Mouse (Mus musculus) heart, embryonic 15.5 days (tissue): Measurements from ENCODE around the gene Pccb. TPM values are rescaled to one million over a fixed set of nuclear protein-coding genes. Genes with fewer than 3 reads are reported as not detected.
A peak's percentile ranks its signal among the peaks of the same experiment; 100 is the strongest.

Experiments
- ATAC-seq: fragments of 200-750 bp; cut with Nextera tagmentation; replicated peaks from 2 replicates; pipeline ENCODE4 v1.8.0; 2017; ENCODE audit warnings: low read depth, moderate TSS enrichment; ENCODE audit not compliant: insufficient number of reproducible peaks, insufficient read depth, low FRiP score
- H3K27ac ChIP-seq: fragments of 300-500 bp; sonication (generic); 2 replicates; pipeline ENCODE4 v1.5.1; 2015; ENCODE audit warnings: mild to moderate bottlenecking, inconsistent platforms
- H3K27me3 ChIP-seq: fragments of 300-500 bp; sonication (generic); 2 replicates; pipeline ENCODE4 v1.6.1; 2015; ENCODE audit warnings: inconsistent platforms
- H3K36me3 ChIP-seq: fragments of 300-500 bp; sonication (generic); 2 replicates; pipeline ENCODE4 v1.6.1; 2015; ENCODE audit warnings: mild to moderate bottlenecking, inconsistent platforms
- H3K4me1 ChIP-seq: fragments of 300-500 bp; sonication (generic); replicated peaks from 2 replicates; pipeline ENCODE4 v1.6.1; 2015; ENCODE audit warnings: inconsistent platforms
- H3K4me2 ChIP-seq: fragments of 300-500 bp; sonication (generic); 2 replicates; pipeline ENCODE4 v1.6.1; 2015; ENCODE audit warnings: inconsistent platforms, mild to moderate bottlenecking, moderate library complexity
- H3K4me3 ChIP-seq: fragments of 300-500 bp; sonication (generic); 2 replicates; pipeline ENCODE4 v1.5.1; 2015; ENCODE audit warnings: mild to moderate bottlenecking, inconsistent platforms
- H3K9ac ChIP-seq: fragments of 300-500 bp; sonication (generic); 2 replicates; pipeline ENCODE4 v1.6.1; 2015; ENCODE audit warnings: mild to moderate bottlenecking, inconsistent platforms
- H3K9me3 ChIP-seq: fragments of 300-500 bp; sonication (generic); replicated peaks from 2 replicates; pipeline ENCODE4 v1.6.1; 2016; ENCODE audit warnings: inconsistent platforms
- WGBS: fragments of 180-500 bp; shearing (Covaris S2); methylation state at CpG from one replicate; pipeline ENCODE4 v1.1.7; 2015; ENCODE audit warnings: mixed read lengths; 5-methylcytosine and 5-hydroxymethylcytosine counted together
- polyA plus RNA-seq: library from polyadenylated mRNA; unstranded; fragments of >200 nt; fragmentation: Nextera tagmentation; extraction: Ambion mirVana; gene quantifications from 2 replicates; pipeline ENCODE4 v1.2.1, GENCODE M21; 2015

Gene Pccb
- polyA plus RNA-seq, 1 experiment from 2014 or later: 22.3 TPM

DNA sequence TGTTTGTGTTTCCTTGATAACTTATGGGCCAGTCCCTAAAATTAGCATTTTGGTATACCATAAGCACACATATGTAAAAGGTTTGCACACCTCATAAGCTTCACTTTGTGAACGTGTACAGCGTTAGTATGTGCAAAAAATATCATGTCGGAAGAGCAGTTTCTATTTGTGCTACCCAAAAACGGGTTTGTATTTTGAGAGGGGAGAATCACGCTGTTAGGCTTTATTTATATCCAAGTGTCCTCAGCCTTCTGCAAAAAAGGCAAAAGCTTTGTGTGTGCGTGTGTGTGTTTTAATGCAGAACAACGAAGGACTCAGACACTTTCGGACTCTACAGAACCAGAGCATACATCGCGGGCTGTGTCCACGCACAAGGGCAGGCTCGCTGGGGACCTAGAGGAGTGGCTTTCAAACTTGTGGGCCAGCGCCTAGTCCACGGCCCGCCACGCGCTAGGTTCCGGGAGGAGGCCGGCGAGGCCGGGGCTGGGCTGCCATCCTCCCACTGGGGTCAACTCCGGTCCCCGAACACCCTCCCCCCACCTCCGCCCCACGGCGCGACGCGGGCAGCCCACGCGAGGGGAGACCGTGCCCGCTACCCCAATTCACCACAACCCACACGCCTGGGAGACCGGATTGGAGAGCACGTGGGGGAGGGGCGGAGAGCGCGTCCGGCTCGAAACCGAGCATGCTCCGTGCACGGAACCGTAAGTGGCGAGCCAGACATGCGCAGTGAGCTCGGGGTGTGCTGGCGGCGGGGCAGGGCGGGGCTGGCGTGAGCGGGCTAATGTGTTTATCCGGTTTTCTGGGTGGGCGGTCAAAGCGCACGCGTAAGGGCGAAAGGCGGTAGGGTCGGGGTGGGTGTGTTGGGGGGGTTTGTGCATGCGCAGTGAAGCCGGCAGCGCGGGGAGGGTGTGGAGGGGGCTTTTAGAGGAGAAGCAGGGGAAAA, 38.6 kb upstream of the Pccb start:
- Histone ChIP-seq H3K4me1 (peaks cover 11% of the 10 kb centered on the region), H3K27ac (peak overlapping the region; percentile 100), H3K9me3 (no peaks in the 10 kb centered on the region), H3K36me3 (no peaks in the 10 kb centered on the region), H3K27me3 (no peaks in the 10 kb centered on the region), H3K9ac (peak overlapping the region; percentile 88), H3K4me2 (peak overlapping the region; percentile 72), H3K4me3 (peak overlapping the region; percentile 99)
- peak; percentile 93 for ATAC-seq
- 2% methylated on average over 61 of the region's 65 CpGs for WGBS

GRCm38 (mm10) chr9:101072506-101072905, 37.8 kb upstream of the Pccb start:
- 0 out of 2 replicates have a peak overlapping the region, but pooled peaks have one; percentile 88 for H3K9ac ChIP-seq
- peak overlapping the region; percentile 72 for H3K4me2 ChIP-seq
- 0 out of 2 replicates have a peak overlapping the region, but pooled peaks have one; percentile 100 for H3K27ac ChIP-seq
- H3K4me1 ChIP-seq: peaks cover 5% of the 10 kb centered on the region
- no peaks in the 10 kb centered on the region for H3K27me3 ChIP-seq
- no peaks in the 10 kb centered on the region for H3K9me3 ChIP-seq
- WGBS: 20% methylated on average over 5 of the region's 5 CpGs
- 0 out of 2 replicates have a peak overlapping the region, but pooled peaks have one; percentile 10 for H3K4me3 ChIP-seq
- ATAC-seq: no peak
- H3K36me3 ChIP-seq: no peaks in the 10 kb centered on the region

DNA sequence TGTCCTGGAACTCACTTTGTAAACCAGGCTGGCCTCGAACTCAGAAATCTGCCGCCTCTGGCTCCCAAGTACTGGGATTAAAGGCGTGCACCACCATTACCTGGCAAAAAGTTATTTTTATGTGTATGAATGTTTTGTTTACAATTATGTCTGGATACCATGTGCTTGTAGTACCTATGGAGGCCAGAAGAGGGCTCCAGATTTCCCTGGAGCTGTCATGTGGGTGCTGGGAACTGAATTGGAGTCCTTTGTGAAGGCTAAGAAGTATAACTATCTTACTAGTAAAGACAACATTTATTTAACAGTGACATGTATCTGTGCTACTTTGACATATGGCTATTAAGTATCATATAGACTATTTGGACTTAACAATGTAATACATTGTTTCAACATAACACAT, 35.1 kb upstream of the Pccb start:
- Histone ChIP-seq H3K36me3 (no peaks in the 10 kb centered on the region), H3K4me2 (no peak overlapping the region), H3K27ac (no peak overlapping the region), H3K27me3 (no peaks in the 10 kb centered on the region), H3K4me3 (no peak overlapping the region), H3K9me3 (no peaks in the 10 kb centered on the region), H3K4me1 (peaks cover 3% of the 10 kb centered on the region), H3K9ac (no peak overlapping the region)
- 98% methylated on average over 3 of the region's 3 CpGs for WGBS
- ATAC-seq: no peak

DNA sequence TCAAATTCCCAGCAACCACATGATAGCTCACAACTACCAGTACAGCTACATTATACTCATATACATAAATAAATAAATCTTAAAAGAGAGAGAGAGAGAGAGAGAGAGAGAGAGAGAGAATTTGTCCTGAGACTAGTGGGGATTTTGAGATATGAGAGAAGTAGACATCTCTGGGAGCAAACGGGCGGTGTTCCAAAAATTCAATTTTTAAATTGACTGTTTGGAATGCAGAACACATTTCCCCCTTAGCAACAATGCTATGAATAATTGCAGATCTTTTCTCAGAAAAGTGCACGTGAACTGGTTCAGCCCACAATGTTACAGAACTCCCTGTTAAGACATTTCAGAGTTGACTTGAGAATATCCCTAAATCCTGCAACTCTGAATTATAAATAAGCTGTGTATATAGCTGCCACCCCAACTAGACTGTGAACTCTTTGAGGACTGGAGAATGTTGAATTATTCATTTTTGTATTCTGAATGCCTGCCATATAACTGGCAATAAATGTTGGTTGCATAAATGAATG, 30.4 kb upstream of the Pccb start:
- H3K4me1 ChIP-seq: no peaks in the 10 kb centered on the region
- WGBS: 80% methylated on average over 3 of the region's 3 CpGs
- no peak for ATAC-seq

DNA sequence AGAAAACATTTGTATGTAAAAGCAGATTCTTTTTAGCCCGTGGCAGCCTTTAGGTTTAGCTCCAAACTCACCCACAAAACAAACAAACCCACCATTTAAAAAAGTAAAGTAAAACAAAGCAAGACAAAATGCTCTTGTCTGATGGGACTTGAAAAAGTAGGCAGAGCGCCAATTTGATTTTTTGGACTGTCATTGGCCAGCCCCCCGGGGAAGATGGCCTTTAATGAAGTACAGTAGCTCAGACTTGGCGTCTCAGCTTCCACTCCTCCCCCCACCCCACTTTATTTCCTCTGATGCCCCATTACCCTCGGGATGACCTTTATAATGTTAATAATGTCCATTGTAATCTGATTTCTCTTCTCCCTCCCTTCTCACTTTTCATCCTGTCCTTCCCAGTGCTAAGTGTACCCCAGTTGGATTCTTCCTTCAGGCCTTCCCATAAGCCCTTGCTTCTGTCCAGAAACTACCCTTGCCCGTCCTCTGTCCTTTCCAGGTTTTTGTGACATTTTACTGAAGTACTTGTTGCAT, 27.6 kb upstream of the Pccb start:
- Histone ChIP-seq H3K27ac (no peak overlapping the region), H3K4me1 (no peaks in the 10 kb centered on the region), H3K36me3 (no peaks in the 10 kb centered on the region), H3K9ac (no peak overlapping the region), H3K27me3 (no peaks in the 10 kb centered on the region), H3K4me3 (no peak overlapping the region), H3K4me2 (no peak overlapping the region), H3K9me3 (no peaks in the 10 kb centered on the region)
- WGBS: 73% methylated on average over 6 of the region's 6 CpGs
- no peak for ATAC-seq

More for the DNA sequence above, 30.4 kb upstream of the Pccb start:
- Histone ChIP-seq H3K27me3 (no peaks in the 10 kb centered on the region), H3K27ac (no peak overlapping the region), H3K36me3 (no peaks in the 10 kb centered on the region), H3K9me3 (no peaks in the 10 kb centered on the region), H3K9ac (no peak overlapping the region), H3K4me3 (no peak overlapping the region), H3K4me2 (no peak overlapping the region)

DNA sequence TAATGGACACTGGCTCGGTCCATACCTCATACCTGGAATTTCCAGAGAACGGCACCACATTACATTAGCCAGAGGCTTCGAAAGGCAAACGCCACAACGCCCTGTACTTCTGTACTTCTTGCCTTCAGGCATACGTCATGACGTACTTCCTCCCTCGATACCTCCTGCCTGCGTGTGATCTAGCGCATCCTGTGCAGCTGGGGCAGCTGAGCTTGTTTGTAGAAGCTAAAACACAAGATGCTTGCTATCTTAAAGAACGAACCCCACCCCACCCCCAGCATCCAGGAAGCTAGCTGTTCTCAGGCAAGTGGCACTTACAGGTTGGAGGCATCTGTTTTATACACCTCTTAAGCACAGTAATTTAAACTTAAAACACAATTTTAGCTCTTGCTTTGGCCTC, 26.3 kb upstream of the Pccb start:
- no peaks in the 10 kb centered on the region for H3K36me3 ChIP-seq
- H3K9me3 ChIP-seq: no peaks in the 10 kb centered on the region
- no peaks in the 10 kb centered on the region for H3K27me3 ChIP-seq
- no peak overlapping the region for H3K9ac ChIP-seq
- no peak overlapping the region for H3K4me2 ChIP-seq
- WGBS: 64% methylated on average over 11 of the region's 11 CpGs
- H3K4me3 ChIP-seq: no peak overlapping the region
- H3K4me1 ChIP-seq: no peaks in the 10 kb centered on the region
- no peak for ATAC-seq
- H3K27ac ChIP-seq: no peak overlapping the region

DNA sequence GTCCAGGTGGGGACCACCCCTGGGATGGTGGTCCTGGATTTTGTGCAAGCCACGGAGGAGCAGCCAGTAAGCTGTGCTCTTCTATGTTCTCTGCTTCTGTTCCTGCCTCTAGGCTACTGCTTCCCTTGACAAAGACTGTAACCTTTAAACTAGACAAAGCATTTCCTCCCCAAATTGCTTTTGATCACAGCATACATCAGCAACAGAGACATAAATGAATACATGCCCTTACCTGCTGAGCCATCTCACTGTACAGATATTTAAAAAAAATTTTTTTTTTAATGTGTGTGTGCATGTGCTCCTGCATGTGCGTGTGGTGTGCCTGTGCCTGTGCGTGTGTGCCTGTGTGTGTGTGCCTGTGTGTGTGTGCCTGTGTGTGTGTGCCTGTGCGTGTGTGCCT, 22.5 kb upstream of the Pccb start:
- WGBS: 94% methylated on average over 4 of the region's 4 CpGs
- Histone ChIP-seq H3K4me2 (no peak overlapping the region), H3K9me3 (no peaks in the 10 kb centered on the region), H3K36me3 (no peaks in the 10 kb centered on the region), H3K27ac (no peak overlapping the region), H3K27me3 (no peaks in the 10 kb centered on the region), H3K4me3 (no peak overlapping the region), H3K9ac (no peak overlapping the region), H3K4me1 (no peaks in the 10 kb centered on the region)
- ATAC-seq: no peak

- Histone ChIP-seq H3K27ac (no peak overlapping the region), H3K9me3 (no peaks in the 10 kb centered on the region), H3K9ac (no peak overlapping the region), H3K36me3 (no peaks in the 10 kb centered on the region), H3K4me2 (no peak overlapping the region), H3K4me1 (no peaks in the 10 kb centered on the region), H3K4me3 (no peak overlapping the region), H3K27me3 (no peaks in the 10 kb centered on the region)
- WGBS: 60% methylated on average over 14 of the region's 14 CpGs
- ATAC-seq: no peak
Measured at GRCm38 (mm10) chr9:101053279-101053678, 18.6 kb upstream of the Pccb start.

DNA sequence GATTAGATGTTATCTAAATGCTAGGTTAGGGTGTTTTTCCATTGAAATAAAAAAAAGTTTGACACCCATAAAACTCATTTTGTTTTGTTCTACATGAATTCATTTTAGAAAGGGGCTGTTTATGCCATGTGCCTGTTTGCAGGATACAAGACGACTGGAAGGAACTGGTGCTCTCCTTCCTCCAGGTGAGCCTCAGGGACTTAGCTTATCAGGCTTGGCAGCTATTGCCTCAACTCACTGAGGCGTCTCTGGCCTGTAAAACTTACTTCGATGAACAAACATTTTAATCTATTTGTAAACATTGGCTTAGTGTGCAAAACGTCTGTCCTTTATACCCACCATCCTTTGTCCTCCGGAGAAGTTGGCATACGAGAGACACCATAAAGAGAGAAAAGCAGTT, 18.0 kb upstream of the Pccb start:
- Histone ChIP-seq H3K4me2 (no peak overlapping the region), H3K9me3 (no peaks in the 10 kb centered on the region), H3K4me3 (no peak overlapping the region), H3K4me1 (no peaks in the 10 kb centered on the region), H3K27me3 (no peaks in the 10 kb centered on the region), H3K9ac (no peak overlapping the region), H3K27ac (no peak overlapping the region), H3K36me3 (no peaks in the 10 kb centered on the region)
- no peak for ATAC-seq
- WGBS: 61% methylated on average over 6 of the region's 6 CpGs

DNA sequence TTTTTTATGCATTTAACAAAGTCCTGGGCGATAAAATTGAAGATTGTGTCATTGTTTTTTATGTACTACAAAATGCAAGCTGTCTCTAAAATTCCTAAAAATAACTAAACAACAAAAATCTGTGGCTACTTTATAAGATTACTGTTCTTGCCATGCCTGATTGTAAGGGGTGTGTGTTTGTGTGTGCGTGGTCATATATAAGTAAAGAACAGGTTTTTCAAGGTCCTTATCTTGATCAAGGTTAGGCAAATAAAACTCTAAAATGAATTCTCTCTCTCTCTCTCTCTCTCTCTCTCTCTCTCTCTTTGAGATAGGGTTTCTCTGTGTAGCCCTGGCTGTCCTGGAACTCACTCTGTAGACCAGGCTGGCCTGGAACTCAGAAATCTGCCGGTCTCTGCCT, 17.3 kb upstream of the Pccb start:
- no peak overlapping the region for H3K27ac ChIP-seq
- no peaks in the 10 kb centered on the region for H3K27me3 ChIP-seq
- no peak overlapping the region for H3K4me2 ChIP-seq
- H3K4me3 ChIP-seq: no peak overlapping the region
- no peaks in the 10 kb centered on the region for H3K36me3 ChIP-seq
- 83% methylated on average over 3 of the region's 3 CpGs for WGBS
- H3K9me3 ChIP-seq: no peaks in the 10 kb centered on the region
- ATAC-seq: no peak
- H3K9ac ChIP-seq: no peak overlapping the region
- H3K4me1 ChIP-seq: no peaks in the 10 kb centered on the region

DNA sequence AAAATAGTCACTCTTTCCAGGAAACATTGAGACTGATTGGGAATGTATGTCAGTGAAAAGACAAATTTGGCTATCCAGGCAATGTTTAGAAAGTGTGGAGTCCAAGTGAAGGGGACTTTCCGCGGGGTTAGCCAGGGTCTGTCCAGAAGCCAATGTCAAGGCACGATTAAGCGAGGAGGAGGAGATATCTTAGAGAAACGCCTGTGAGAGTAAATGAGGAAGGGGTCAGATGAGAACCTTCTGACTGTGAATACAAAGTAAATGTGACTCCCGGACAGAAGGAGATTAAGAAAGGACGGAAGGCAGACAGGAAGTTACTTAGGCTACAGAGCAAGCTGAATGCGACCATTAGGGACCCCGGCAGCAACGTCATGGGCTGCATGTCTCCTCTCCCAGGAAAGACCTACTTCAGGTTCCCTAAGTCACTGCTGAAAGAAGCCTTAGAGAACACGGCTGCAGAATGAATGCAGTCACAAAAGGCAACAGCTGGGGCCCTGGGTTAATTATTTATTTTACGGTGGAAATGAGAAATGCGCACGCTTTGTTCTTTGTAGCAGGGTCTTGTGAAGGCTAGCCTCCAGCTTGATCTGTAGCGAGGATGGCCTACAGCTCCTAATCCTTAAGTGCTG, 11.1 kb upstream of the Pccb start:
- Histone ChIP-seq H3K27me3 (no peaks in the 10 kb centered on the region), H3K4me1 (0 out of 2 replicates have a peak, but pooled peaks cover 2% of the 10 kb centered on the region), H3K4me2 (0 out of 2 replicates have a peak overlapping the region, but pooled peaks have one; percentile 2), H3K9me3 (no peaks in the 10 kb centered on the region), H3K9ac (no peak overlapping the region), H3K27ac (no peak overlapping the region), H3K4me3 (no peak overlapping the region), H3K36me3 (no peaks in the 10 kb centered on the region)
- ATAC-seq: no peak
- WGBS: 56% methylated on average over 15 of the region's 15 CpGs
